Mouse (Mus musculus): ENCODE data around the gene Tlk1. TPM values are rescaled to one million over a fixed set of nuclear protein-coding genes. Genes with fewer than 3 reads are reported as not detected.

Gene Tlk1
- polyA plus RNA-seq, 1 experiment from 2014 or later, result 33.2 TPM

- no peak overlapping the region for H3K9ac ChIP-seq
- no peak for ATAC-seq (ENCODE audit: borderline replicate concordance, extremely low read depth, low FRiP score, low TSS enrichment)
- no peaks in the 10 kb centered on the region for H3K27me3 ChIP-seq
- WGBS, result 95% methylated on average over 1 of the region's 1 CpGs
- no peak overlapping the region for H3K4me2 ChIP-seq
- no peaks in the 10 kb centered on the region for H3K36me3 ChIP-seq
- no peak overlapping the region for H3K4me3 ChIP-seq
- H3K27ac ChIP-seq, result no peak overlapping the region
- no peaks in the 10 kb centered on the region for H3K9me3 ChIP-seq
- no peaks in the 10 kb centered on the region for H3K4me1 ChIP-seq
These were observed 45.9 kb downstream of the Tlk1 start for GRCm38 (mm10) chr2:70779634-70780033.

GRCm38 (mm10) chr2:70776744-70777143, 48.8 kb downstream of the Tlk1 start:
- no peak overlapping the region for H3K27ac ChIP-seq
- H3K9ac ChIP-seq, result no peak overlapping the region
- WGBS, result 68% methylated on average over 2 of the region's 2 CpGs
- no peak overlapping the region for H3K4me2 ChIP-seq
- H3K27me3 ChIP-seq, result no peaks in the 10 kb centered on the region
- no peak overlapping the region for H3K4me3 ChIP-seq
- no peaks in the 10 kb centered on the region for H3K36me3 ChIP-seq
- H3K9me3 ChIP-seq, result no peaks in the 10 kb centered on the region
- H3K4me1 ChIP-seq, result no peaks in the 10 kb centered on the region
- ATAC-seq (ENCODE audit: borderline replicate concordance, extremely low read depth, low FRiP score, low TSS enrichment), result no peak

GRCm38 (mm10) chr2:70764734-70765133, 60.8 kb downstream of the Tlk1 start:
- no peak overlapping the region for H3K4me2 ChIP-seq
- peaks cover 5% of the 10 kb centered on the region; the same call in 1 of the 2 replicates for H3K4me1 ChIP-seq
- H3K9me3 ChIP-seq, result no peaks in the 10 kb centered on the region
- 38% methylated on average over 7 of the region's 7 CpGs for WGBS
- no peaks in the 10 kb centered on the region for H3K27me3 ChIP-seq
- H3K9ac ChIP-seq, result no peak overlapping the region
- H3K4me3 ChIP-seq, result no peak overlapping the region
- H3K36me3 ChIP-seq, result peaks cover 4% of the 10 kb centered on the region; the same call in 1 of the 2 replicates
- ATAC-seq (ENCODE audit: borderline replicate concordance, extremely low read depth, low FRiP score, low TSS enrichment), result no peak
- peak overlapping the region; percentile 33; the same call in 1 of the 2 replicates for H3K27ac ChIP-seq

GRCm38 (mm10) chr2:70762741-70763140, 62.8 kb downstream of the Tlk1 start:
- H3K4me1 ChIP-seq, result peaks cover 5% of the 10 kb centered on the region; the same call in 1 of the 2 replicates
- no peak overlapping the region for H3K4me3 ChIP-seq
- WGBS, result 67% methylated on average over 1 of the region's 1 CpGs
- H3K27ac ChIP-seq, result no peak overlapping the region
- no peak for ATAC-seq (ENCODE audit: borderline replicate concordance, extremely low read depth, low FRiP score, low TSS enrichment)
- H3K36me3 ChIP-seq, result no peaks in the 10 kb centered on the region
- no peaks in the 10 kb centered on the region for H3K9me3 ChIP-seq
- no peaks in the 10 kb centered on the region for H3K27me3 ChIP-seq
- H3K9ac ChIP-seq, result no peak overlapping the region
- no peak overlapping the region for H3K4me2 ChIP-seq

DNA sequence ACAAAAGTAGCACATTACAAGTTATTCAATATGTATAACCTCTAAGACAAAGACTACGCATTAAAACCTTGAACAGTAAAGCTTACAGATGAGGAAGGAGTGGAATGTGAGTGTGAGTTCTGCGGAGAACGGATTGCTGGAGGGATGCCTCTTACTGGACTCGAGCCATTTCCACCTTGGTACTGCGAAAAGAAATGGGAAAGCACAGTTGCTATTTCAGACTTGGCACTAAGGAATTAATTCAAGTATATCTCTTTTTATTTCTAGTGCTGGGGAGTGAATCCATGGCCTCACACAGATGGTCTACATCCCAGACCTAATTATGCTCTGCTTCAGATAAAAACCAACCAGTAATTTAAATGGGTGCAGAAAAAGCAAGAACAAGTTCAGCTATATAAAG, 73.4 kb downstream of the Tlk1 start:
- H3K4me3 ChIP-seq, result no peak overlapping the region
- H3K4me2 ChIP-seq, result no peak overlapping the region
- H3K27me3 ChIP-seq, result no peaks in the 10 kb centered on the region
- ATAC-seq (ENCODE audit: borderline replicate concordance, extremely low read depth, low FRiP score, low TSS enrichment), result no peak
- H3K9ac ChIP-seq, result no peak overlapping the region
- H3K4me1 ChIP-seq, result no peaks in the 10 kb centered on the region
- WGBS, result 94% methylated on average over 5 of the region's 5 CpGs
- H3K27ac ChIP-seq, result no peak overlapping the region
- H3K36me3 ChIP-seq, result peaks cover 18% of the 10 kb centered on the region; the same call in 1 of the 2 replicates
- no peaks in the 10 kb centered on the region for H3K9me3 ChIP-seq

- Histone ChIP-seq H3K4me1 (no peaks in the 10 kb centered on the region), H3K4me3 (no peak overlapping the region), H3K4me2 (no peak overlapping the region), H3K9ac (no peak overlapping the region), H3K9me3 (no peaks in the 10 kb centered on the region), H3K36me3 (peaks cover 20% of the 10 kb centered on the region; the same call in 1 of the 2 replicates), H3K27ac (no peak overlapping the region), H3K27me3 (no peaks in the 10 kb centered on the region)
- WGBS, result 92% methylated on average over 2 of the region's 2 CpGs
- ATAC-seq (ENCODE audit: borderline replicate concordance, extremely low read depth, low FRiP score, low TSS enrichment), result no peak
These were observed 73.9 kb downstream of the Tlk1 start for GRCm38 (mm10) chr2:70751655-70752054.

DNA sequence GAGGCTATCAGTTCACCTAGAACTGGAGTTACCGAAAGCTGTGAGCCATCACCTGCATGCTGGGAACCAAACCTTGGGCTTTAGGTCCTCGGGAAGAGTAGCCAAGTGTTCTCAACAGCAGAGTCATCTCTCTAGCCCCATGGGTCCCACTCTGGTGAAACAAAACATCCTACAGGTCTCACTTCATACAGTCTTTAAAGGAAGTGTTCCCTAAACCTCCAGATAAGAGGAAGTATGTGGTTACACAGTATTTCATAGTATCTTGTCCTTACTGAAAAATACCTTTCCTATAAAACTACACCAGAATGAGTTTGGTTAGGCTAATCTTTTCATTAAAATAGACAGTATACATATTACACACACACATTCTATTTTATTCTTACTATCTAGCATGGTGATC, 82.9 kb downstream of the Tlk1 start:
- Histone ChIP-seq H3K9ac (no peak overlapping the region), H3K27ac (no peak overlapping the region), H3K27me3 (no peaks in the 10 kb centered on the region), H3K4me3 (no peak overlapping the region), H3K9me3 (no peaks in the 10 kb centered on the region), H3K4me2 (no peak overlapping the region), H3K36me3 (peaks cover 49% of the 10 kb centered on the region), H3K4me1 (no peaks in the 10 kb centered on the region)
- no peak for ATAC-seq (ENCODE audit: borderline replicate concordance, extremely low read depth, low FRiP score, low TSS enrichment)
- 89% methylated on average over 2 of the region's 2 CpGs for WGBS

DNA sequence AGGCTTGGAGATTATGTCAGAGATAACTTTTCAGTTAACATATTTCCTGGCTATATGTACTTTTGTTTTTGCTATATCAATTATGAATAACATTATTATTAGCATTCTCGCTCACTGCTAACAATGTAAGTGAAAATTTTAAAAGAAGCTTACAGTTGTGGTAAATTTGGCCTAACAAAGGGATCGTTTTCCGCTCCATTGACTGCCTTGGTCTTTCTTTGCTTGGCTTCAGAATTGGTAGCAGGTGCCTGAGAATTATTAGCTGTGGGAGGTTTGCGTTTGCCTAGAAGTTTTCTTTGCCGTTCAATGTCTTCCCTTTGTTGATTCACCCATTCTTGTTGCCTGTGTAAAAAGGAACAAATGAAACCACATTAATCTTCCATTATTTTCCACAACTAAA, 83.6 kb downstream of the Tlk1 start:
- Histone ChIP-seq H3K4me1 (no peaks in the 10 kb centered on the region), H3K4me2 (no peak overlapping the region), H3K4me3 (no peak overlapping the region), H3K9me3 (no peaks in the 10 kb centered on the region), H3K27ac (no peak overlapping the region), H3K9ac (no peak overlapping the region), H3K36me3 (peaks cover 55% of the 10 kb centered on the region), H3K27me3 (no peaks in the 10 kb centered on the region)
- no peak for ATAC-seq (ENCODE audit: borderline replicate concordance, extremely low read depth, low FRiP score, low TSS enrichment)
- 90% methylated on average over 5 of the region's 5 CpGs for WGBS

GRCm38 (mm10) chr2:70736008-70736407, 89.5 kb downstream of the Tlk1 start:
- no peak overlapping the region for H3K4me2 ChIP-seq
- no peak overlapping the region for H3K9ac ChIP-seq
- H3K27ac ChIP-seq, result no peak overlapping the region
- peaks cover 34% of the 10 kb centered on the region for H3K36me3 ChIP-seq
- 65% methylated on average over 5 of the region's 5 CpGs for WGBS
- no peaks in the 10 kb centered on the region for H3K27me3 ChIP-seq
- H3K9me3 ChIP-seq, result no peaks in the 10 kb centered on the region
- ATAC-seq (ENCODE audit: borderline replicate concordance, extremely low read depth, low FRiP score, low TSS enrichment), result no peak
- no peak overlapping the region for H3K4me3 ChIP-seq
- no peaks in the 10 kb centered on the region for H3K4me1 ChIP-seq

DNA sequence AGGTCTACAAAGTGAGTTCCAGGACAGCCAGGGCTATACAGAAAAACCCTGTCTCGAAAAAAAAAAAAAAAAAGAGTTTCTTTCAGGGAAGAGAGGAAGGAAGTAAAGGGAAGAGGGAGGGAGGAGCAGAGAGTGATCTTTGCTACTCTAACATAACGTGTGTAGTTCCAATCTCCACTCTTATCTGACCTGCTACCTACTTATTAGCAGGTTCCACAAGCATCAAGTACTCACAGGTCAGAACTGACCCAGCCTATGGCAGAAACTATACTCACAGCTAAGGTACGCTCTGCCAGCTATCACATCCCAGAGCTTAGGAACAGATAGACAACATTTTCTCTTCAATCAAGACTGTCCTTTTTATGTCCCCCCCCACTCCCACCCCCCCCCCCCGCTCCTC, 90.0 kb downstream of the Tlk1 start:
- Histone ChIP-seq H3K27ac (no peak overlapping the region), H3K4me1 (no peaks in the 10 kb centered on the region), H3K36me3 (peaks cover 35% of the 10 kb centered on the region; the same call in 1 of the 2 replicates), H3K4me3 (no peak overlapping the region), H3K9me3 (no peaks in the 10 kb centered on the region), H3K4me2 (no peak overlapping the region), H3K9ac (no peak overlapping the region), H3K27me3 (no peaks in the 10 kb centered on the region)
- 76% methylated on average over 4 of the region's 4 CpGs for WGBS
- no peak for ATAC-seq (ENCODE audit: borderline replicate concordance, extremely low read depth, low FRiP score, low TSS enrichment)

DNA sequence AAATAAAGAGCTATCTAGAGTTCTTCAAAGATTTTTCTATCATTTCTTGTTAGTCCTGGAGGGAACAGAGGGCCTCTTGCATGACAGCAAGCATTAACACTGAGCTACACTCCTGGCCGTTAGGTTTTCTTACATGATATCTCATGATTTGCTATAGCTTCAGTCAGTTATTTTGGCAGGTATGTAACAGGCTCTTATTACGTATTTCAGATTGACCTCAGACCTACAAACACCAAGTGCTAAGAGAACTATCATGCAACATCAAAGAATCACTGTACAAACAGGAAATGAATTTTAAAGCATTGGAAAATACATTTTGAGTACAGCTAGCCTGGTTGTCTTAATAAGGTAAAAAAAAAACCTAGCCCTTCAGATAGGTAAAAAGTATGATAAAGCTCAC, 98.4 kb downstream of the Tlk1 start:
- H3K36me3 ChIP-seq, result peaks cover 23% of the 10 kb centered on the region; the same call in 1 of the 2 replicates
- no peak overlapping the region for H3K27ac ChIP-seq
- no peaks in the 10 kb centered on the region for H3K27me3 ChIP-seq
- H3K4me1 ChIP-seq, result no peaks in the 10 kb centered on the region
- ATAC-seq (ENCODE audit: borderline replicate concordance, extremely low read depth, low FRiP score, low TSS enrichment), result no peak
- no peaks in the 10 kb centered on the region for H3K9me3 ChIP-seq
- no peak overlapping the region for H3K4me3 ChIP-seq
- no peak overlapping the region for H3K9ac ChIP-seq
- no peak overlapping the region for H3K4me2 ChIP-seq
- 65% methylated on average over 2 of the region's 2 CpGs for WGBS

GRCm38 (mm10) chr2:70723610-70724243, 101.8 kb downstream of the Tlk1 start:
- no peak for ATAC-seq (ENCODE audit: borderline replicate concordance, extremely low read depth, low FRiP score, low TSS enrichment)
- Histone ChIP-seq H3K4me1 (no peaks in the 10 kb centered on the region), H3K27me3 (no peaks in the 10 kb centered on the region), H3K9ac (no peak overlapping the region), H3K4me3 (no peak overlapping the region), H3K36me3 (peaks cover 41% of the 10 kb centered on the region), H3K27ac (no peak overlapping the region), H3K4me2 (no peak overlapping the region), H3K9me3 (no peaks in the 10 kb centered on the region)
- WGBS, result 85% methylated on average over 9 of the region's 9 CpGs

- no peak overlapping the region for H3K4me2 ChIP-seq
These were observed 114.7 kb downstream of the Tlk1 start for GRCm38 (mm10) chr2:70710878-70711277.

More at GRCm38 (mm10) chr2:70710878-70711277, 114.7 kb downstream of the Tlk1 start:
- H3K27ac ChIP-seq, result no peak overlapping the region
- H3K4me1 ChIP-seq, result no peaks in the 10 kb centered on the region
- H3K36me3 ChIP-seq, result peaks cover 45% of the 10 kb centered on the region
- H3K27me3 ChIP-seq, result no peaks in the 10 kb centered on the region
- 90% methylated on average over 4 of the region's 4 CpGs for WGBS
- no peak for ATAC-seq (ENCODE audit: borderline replicate concordance, extremely low read depth, low FRiP score, low TSS enrichment)
- H3K9me3 ChIP-seq, result no peaks in the 10 kb centered on the region
- no peak overlapping the region for H3K4me3 ChIP-seq
- no peak overlapping the region for H3K9ac ChIP-seq

Data from lung, embryonic 15.5 days (tissue).